Mouse (Mus musculus) lung, postnatal 0 days (tissue): ENCODE results near the gene Nat8. TPM values are rescaled to one million over a fixed set of nuclear protein-coding genes. Genes with fewer than 3 reads are reported as not detected.
"Not testable (repeated sequence)": the region's sequence is repeated elsewhere in the genome, so short reads cannot be mapped to it uniquely, and the experiment has no call there.

ENCODE experiments used
- ATAC-seq: fragments of 200-750 bp; cut with Nextera tagmentation; 2 replicates; pipeline ENCODE4 v1.8.0; 2017; ENCODE audit warnings: moderate library complexity
- DNase-seq: peaks from one replicate; pipeline ENCODE4 v3.0.0-alpha.2; 2016; ENCODE audit warnings: low spot score
- H3K27ac ChIP-seq: fragments of 300-500 bp; sonication (generic); 2 replicates; pipeline ENCODE4 v1.5.1; 2014; ENCODE audit warnings: antibody characterized with exemption, mild to moderate bottlenecking, low read length, mixed read lengths
- H3K27me3 ChIP-seq: fragments of 300-500 bp; sonication (generic); replicated peaks from 2 replicates; pipeline ENCODE4 v1.6.1; 2014; ENCODE audit warnings: low read length, mixed read lengths; ENCODE audit not compliant: insufficient read depth
- H3K36me3 ChIP-seq: fragments of 300-500 bp; sonication (generic); 2 replicates; pipeline ENCODE4 v1.6.1; 2014; ENCODE audit warnings: low read length, mixed read lengths; ENCODE audit not compliant: insufficient read depth
- H3K4me1 ChIP-seq: fragments of 300-500 bp; sonication (generic); 2 replicates; pipeline ENCODE4 v1.6.1; 2014; ENCODE audit warnings: antibody characterized with exemption, low read depth, low read length, mixed read lengths; ENCODE audit not compliant: insufficient read depth
- H3K4me2 ChIP-seq: fragments of 300-500 bp; sonication (generic); replicated peaks from 2 replicates; pipeline ENCODE4 v1.6.1; 2014; ENCODE audit warnings: low read depth, mild to moderate bottlenecking, low read length, moderate library complexity, mixed read lengths
- H3K4me3 ChIP-seq: fragments of 300-500 bp; sonication (generic); 2 replicates; pipeline ENCODE4 v1.5.1; 2014; ENCODE audit warnings: low read depth, low read length
- H3K9ac ChIP-seq: fragments of 300-500 bp; sonication (generic); replicated peaks from 2 replicates; pipeline ENCODE4 v1.6.1; 2014; ENCODE audit warnings: low read depth, mild to moderate bottlenecking
- H3K9me3 ChIP-seq: fragments of 300-500 bp; sonication (generic); 2 replicates; pipeline ENCODE4 v1.6.1; 2016; ENCODE audit warnings: low read length, mixed read lengths
- CTCF ChIP-seq: IDR thresholded peaks from 2 replicates; pipeline ENCODE4 v1.5.1; 2016; ENCODE audit warnings: antibody characterized with exemption, mild to moderate bottlenecking
- EP300 ChIP-seq: IDR thresholded peaks from 2 replicates; pipeline ENCODE4 v1.6.1; 2016; ENCODE audit warnings: antibody characterized with exemption, mild to moderate bottlenecking, control low read depth
- WGBS: fragments of 180-500 bp; shearing (Covaris S2); extraction: QIAGEN DNeasy Blood & Tissue Kit; methylation state at CpG from one replicate; pipeline ENCODE4 v1.1.7; 2014; 5-methylcytosine and 5-hydroxymethylcytosine counted together
- polyA plus RNA-seq: library from polyadenylated mRNA; unstranded; fragments of >200 nt; fragmentation: Nextera tagmentation; extraction: Ambion mirVana; gene quantifications from 2 replicates; pipeline ENCODE4 v1.2.1, GENCODE M21; 2015

Nat8 gene
- polyA plus RNA-seq, 1 experiment from 2014 or later: not detected

DNA sequence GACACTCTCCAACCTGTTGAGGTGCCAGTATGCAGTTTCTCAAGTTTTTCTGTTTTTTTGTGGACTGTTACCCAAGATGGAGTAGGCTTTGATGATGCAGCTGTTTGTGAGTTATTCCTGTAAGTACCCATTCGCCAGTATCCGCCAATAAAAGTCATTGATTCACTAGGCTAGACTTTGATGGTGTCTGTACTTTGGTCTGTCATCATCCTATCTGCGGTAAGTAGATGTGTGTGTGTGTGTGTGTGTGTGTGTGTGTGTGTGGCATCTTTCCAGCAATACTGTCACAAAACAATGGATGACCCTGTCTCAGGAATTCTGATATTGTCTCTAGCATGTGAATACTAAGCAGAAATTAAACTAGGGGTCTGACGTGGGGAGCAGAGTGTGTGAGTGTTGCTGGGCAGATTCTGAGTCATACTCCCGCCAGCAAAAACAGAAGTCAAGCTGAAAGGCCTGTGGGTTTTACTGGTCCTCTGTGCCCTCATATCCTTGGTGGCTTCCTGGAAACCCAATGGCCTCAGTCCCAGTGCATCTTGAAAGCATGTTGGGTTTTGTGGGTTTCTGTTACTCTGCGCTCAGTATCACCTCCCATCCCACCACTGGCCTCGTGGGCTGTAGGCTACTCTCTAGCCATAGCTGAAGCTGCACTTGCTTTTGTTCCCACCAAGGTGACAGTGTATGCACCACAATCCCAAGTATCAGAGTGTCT lies 19.3 kb upstream of the Nat8 start:
- Histone ChIP-seq H3K4me2 (no peak overlapping the region), H3K4me1 (no peaks in the 10 kb centered on the region), H3K9me3 (no peaks in the 10 kb centered on the region), H3K36me3 (no peaks in the 10 kb centered on the region), H3K9ac (no peak overlapping the region), H3K27me3 (no peaks in the 10 kb centered on the region), H3K27ac (no peak overlapping the region), H3K4me3 (no peak overlapping the region)
- WGBS: 82% methylated on average over 7 of the region's 7 CpGs
- ATAC-seq (no peak), DNase-seq (no peak)
- TF ChIP-seq EP300 (no peak), CTCF (no peak)

DNA sequence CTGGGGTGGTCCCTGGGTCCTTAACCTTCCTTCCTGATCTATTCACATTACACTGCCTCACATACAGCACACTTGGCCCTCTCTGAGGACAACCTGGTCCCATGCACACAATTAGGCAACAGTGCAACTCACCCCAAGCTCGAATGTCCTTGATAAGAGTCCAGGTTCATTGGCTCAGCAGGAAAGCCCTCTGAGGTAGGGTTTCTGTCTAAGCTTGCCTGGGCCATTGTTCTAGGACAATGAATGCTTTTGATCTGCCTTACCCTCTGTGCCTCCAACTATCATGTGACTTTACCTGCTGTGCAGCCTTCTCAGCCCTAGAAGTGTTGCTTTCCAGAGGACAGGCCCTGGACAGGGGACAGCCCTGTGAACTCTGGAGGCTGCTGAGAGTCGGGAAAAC lies 17.4 kb upstream of the Nat8 start:
- Histone ChIP-seq H3K9ac (no peak overlapping the region), H3K4me3 (no peak overlapping the region), H3K27me3 (no peaks in the 10 kb centered on the region), H3K27ac (no peak overlapping the region), H3K4me2 (no peak overlapping the region), H3K9me3 (no peaks in the 10 kb centered on the region), H3K4me1 (no peaks in the 10 kb centered on the region), H3K36me3 (no peaks in the 10 kb centered on the region)
- no peak for DNase-seq
- TF ChIP-seq CTCF: no peak
- TF ChIP-seq EP300: no peak
- 19% methylated on average over 2 of the region's 2 CpGs for WGBS
- ATAC-seq: no peak

DNA sequence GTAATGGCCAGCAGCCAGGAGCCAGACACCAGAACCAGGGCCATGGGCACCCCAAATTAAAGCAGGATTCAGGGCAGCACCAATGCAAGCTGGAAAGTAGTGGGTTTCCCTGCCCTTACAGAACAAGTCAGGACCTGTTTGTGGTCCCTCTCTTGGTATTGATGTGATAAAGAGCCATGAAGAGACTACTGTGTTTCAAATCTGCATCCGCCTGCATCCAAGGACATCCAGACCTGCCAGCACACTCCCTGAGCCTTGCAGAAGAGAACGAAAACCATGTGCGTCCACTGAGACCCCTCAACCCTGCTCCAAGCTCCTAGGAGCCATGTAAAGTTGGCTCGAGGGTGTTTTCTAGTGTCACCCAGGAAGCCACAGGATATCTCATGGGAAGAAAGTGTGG lies 16.3 kb upstream of the Nat8 start:
- Histone ChIP-seq H3K36me3 (no peaks in the 10 kb centered on the region), H3K27me3 (no peaks in the 10 kb centered on the region), H3K9me3 (no peaks in the 10 kb centered on the region), H3K4me1 (no peaks in the 10 kb centered on the region), H3K4me2 (no peak overlapping the region), H3K9ac (no peak overlapping the region), H3K27ac (no peak overlapping the region), H3K4me3 (no peak overlapping the region)
- DNase-seq (no peak), ATAC-seq (no peak)
- TF ChIP-seq CTCF (no peak), EP300 (no peak)
- WGBS: 77% methylated on average over 4 of the region's 4 CpGs

DNA sequence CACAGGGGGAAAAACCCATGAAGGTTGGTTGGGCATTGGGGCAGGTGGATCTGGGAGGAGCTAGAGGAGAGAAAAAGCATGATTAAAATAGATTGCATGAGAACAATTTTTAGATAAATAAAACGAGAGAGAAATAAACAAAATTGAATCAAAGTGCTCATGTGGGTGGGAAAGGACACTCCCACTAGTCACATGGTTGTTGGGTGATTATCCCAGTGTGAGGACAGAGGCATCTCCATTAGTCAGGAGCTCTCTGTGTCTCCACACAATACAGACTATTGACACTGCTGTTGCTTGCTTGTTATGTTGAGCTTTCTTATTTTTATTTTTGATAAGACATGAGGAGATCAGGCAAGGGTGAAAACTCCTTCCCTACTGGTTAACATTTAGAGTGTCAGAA lies 15.0 kb upstream of the Nat8 start:
- Histone ChIP-seq H3K4me1 (no peaks in the 10 kb centered on the region), H3K27ac (no peak overlapping the region), H3K9ac (no peak overlapping the region), H3K36me3 (no peaks in the 10 kb centered on the region), H3K4me2 (no peak overlapping the region), H3K4me3 (no peak overlapping the region), H3K9me3 (no peaks in the 10 kb centered on the region), H3K27me3 (no peaks in the 10 kb centered on the region)
- DNase-seq (no peak), ATAC-seq (no peak)
- TF ChIP-seq CTCF: no peak
- TF ChIP-seq EP300: no peak
- 16% methylated on average over 1 of the region's 1 CpGs for WGBS

GRCm38 (mm10) chr6:85843677-85844458 lies 12.0 kb upstream of the Nat8 start:
- not testable (repeated sequence) for H3K4me2 ChIP-seq, H3K27ac ChIP-seq, H3K4me1 ChIP-seq, H3K9me3 ChIP-seq, H3K36me3 ChIP-seq, ATAC-seq, H3K4me3 ChIP-seq, DNase-seq, H3K9ac ChIP-seq, H3K27me3 ChIP-seq
- WGBS: 84% methylated on average over 19 of the region's 25 CpGs

- H3K4me3 ChIP-seq: no peak overlapping the region
- no peaks in the 10 kb centered on the region for H3K27me3 ChIP-seq
- no peaks in the 10 kb centered on the region for H3K4me1 ChIP-seq
- ATAC-seq: no peak
- WGBS: 44% methylated on average over 4 of the region's 4 CpGs
- DNase-seq: no peak
- no peak overlapping the region for H3K9ac ChIP-seq
- no peak overlapping the region for H3K4me2 ChIP-seq
- no peaks in the 10 kb centered on the region for H3K36me3 ChIP-seq
- H3K27ac ChIP-seq: no peak overlapping the region
- TF ChIP-seq EP300: no peak
- TF ChIP-seq CTCF: no peak
- no peaks in the 10 kb centered on the region for H3K9me3 ChIP-seq
These were observed 8.1 kb upstream of the Nat8 start for GRCm38 (mm10) chr6:85839982-85840381.
